Mouse (Mus musculus): ENCODE data around the gene Vmn2r111. TPM values are rescaled to one million over a fixed set of nuclear protein-coding genes. Genes with fewer than 3 reads are reported as not detected.
"Not testable (repeated sequence)": the region's sequence is repeated elsewhere in the genome, so short reads cannot be mapped to it uniquely, and the experiment has no call there.

Gene Vmn2r111
- total RNA-seq (2021) (not detected), polyA plus RNA-seq (2012; rRNA removed) (not detected in 2 replicates)
- long read RNA-seq: 0 reads

DNA sequence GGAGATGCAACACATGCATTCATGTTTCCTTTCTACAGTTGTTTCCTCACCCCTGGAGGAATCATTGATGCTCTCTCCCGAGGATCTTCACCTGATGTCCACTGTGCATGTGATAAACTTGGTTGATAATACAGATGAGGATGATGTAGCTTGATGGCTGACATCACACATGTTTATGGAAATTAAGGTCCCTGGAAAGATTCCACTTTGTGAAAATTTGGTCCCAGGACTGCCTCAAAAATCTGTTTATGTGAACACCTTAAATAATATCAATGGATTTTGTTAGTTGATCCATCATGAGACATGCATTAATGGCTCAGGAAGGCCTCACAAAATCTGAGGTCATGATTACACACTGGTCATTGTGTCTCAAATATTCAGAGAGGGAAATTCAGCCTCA, at the start of gene Vmn2r111:
Gene Vmn2r111 (minus strand): TSS at position 101 of the 400 bp plus-strand sequence.
- DNase-seq: not testable (repeated sequence)

DNA sequence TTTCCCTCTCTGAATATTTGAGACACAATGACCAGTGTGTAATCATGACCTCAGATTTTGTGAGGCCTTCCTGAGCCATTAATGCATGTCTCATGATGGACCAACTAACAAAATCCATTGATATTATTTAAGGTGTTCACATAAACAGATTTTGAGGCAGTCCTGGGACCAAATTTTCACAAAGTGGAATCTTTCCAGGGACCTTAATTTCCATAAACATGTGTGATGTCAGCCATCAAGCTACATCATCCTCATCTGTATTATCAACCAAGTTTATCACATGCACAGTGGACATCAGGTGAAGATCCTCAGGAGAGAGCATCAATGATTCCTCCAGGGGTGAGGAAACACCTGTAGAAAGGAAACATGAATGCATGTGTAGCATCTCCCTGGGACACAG, 27.4 kb upstream of the Vmn2r111 start, which contains the start of gene Vmn2r112:
Gene Vmn2r112 (plus strand): TSS at position 301 of the 400 bp plus-strand sequence.
- DNase-seq: not testable (repeated sequence)

DNA sequence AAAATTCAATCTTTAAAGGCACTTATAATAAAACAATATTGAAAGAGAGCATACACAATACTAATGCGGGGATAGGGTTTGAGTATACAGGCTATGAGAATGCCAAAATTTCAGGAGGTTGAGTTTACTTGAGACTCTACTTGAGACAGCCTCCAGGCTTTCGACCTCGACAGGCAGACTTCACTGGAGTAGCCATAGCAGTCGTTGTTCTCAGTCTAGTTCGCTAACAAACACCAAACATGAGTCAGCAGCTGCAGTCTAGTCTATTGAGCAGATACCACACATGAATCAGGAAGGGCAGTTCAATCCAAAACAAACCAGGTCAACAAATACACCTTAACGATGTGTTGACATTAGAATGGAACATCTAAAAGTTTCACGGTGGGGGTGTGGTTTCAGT, 52.8 kb downstream of the Vmn2r111 start:
- DNase-seq: not testable (repeated sequence)

DNA sequence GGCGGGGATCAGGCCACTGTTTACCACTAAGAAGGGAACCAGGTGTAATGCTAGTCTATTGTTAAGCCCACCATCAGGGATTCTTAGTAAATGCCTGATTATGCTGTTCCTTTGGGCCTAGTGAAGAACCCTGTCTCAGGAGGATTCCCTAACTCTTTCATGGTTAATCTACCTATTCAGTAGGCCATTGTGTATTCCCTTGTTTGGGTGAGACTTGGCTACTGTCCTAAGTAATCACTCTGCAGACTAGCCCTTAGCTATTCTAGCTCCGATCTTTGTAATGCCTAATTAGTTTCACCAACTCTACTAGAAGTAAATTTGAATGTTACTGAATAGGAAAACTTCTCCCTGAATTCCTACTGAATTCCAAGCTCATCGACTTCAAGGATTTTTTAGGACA, 53.2 kb downstream of the Vmn2r111 start:
- DNase-seq: not testable (repeated sequence)

DNA sequence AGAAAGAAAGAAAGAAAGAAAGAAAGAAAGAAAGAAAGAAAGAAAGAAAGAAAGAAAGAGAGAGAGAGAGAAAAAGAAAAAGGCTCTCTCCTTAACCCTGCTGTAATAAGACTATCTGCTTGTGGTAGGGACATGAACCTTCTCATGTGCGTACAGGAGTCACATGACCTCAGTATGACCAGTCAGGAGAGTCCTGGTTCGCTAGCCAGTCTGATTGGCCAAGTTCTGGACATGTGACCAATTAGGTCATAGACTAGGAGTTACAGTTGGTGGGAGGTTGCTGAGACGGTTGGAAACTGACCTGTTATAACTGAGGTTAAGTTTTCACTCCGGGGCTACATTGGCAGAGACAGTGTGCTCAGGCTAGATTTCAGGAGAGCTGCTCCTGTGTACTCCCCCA, 76.2 kb downstream of the Vmn2r111 start:
- no peak for DNase-seq

Other genes starting within 250 kb of the Vmn2r111 start
- 1 to 10 TPM; 7.7 to 7.8 TPM for gene Zfp944, start 212.1 kb downstream of the Vmn2r111 start, total RNA-seq (2021)
- gene Zfp944, start 212.1 kb downstream of the Vmn2r111 start, polyA plus RNA-seq (2012; rRNA removed): 2.8 and 2.9 TPM in 2 replicates
- gene Zfp758, start 212.0 kb downstream of the Vmn2r111 start, total RNA-seq (2021): 1 to 10 TPM; 9.3 to 9.9 TPM
- gene Zfp758, start 212.0 kb downstream of the Vmn2r111 start, polyA plus RNA-seq (2012; rRNA removed): 0.40 and 0.67 TPM in 2 replicates
- gene Zfp946, start 149.3 kb downstream of the Vmn2r111 start, total RNA-seq (2021): 1 to 10 TPM; 7.1 to 7.8 TPM
- 2.8 and 3.2 TPM in 2 replicates for gene Zfp946, start 149.3 kb downstream of the Vmn2r111 start, polyA plus RNA-seq (2012; rRNA removed)
- not detected for gene Vmn2r112, start 27.5 kb upstream of the Vmn2r111 start, total RNA-seq (2021)
- not detected in 2 replicates for gene Vmn2r112, start 27.5 kb upstream of the Vmn2r111 start, polyA plus RNA-seq (2012; rRNA removed)

Measured in adrenal gland, adult 2 months (tissue).